In genomic region chr1:182850080-182850479, GRCm38 (mm10) we compare ENCODE assay signal across 18 mouse cellular contexts.
DNase-seq lines count a peak whose midpoint lies in the region; ATAC-seq lines count a peak whose summit lies in the region.
"Had no signal": no experiment of that assay in that cellular context is flagged by ENCODE, and none has a peak within 500 bp of the region (broad histone marks: within the 10 kb centered on the region; RNA-seq: fewer than 3 reads in every experiment).

No protein-coding gene starts in this region.

- H3K27me3 ChIP-seq in hindbrain, embryonic 16.5 days (replicated peaks; ENCODE audit: control insufficient read depth, insufficient read depth, low read length), result no peaks in the 10 kb centered on the region
- H3K27me3 ChIP-seq in neural tube, embryonic 13.5 days, result no peaks in the 10 kb centered on the region
- H3K27me3 ChIP-seq in forebrain, embryonic 10.5 days (ENCODE audit: poor library complexity, severe bottlenecking), result no peaks in the 10 kb centered on the region

- H3K4me1 ChIP-seq in hindbrain, embryonic 16.5 days (ENCODE audit: control insufficient read depth, insufficient read depth, low read depth, low read length), result peaks cover 4% of the 10 kb centered on the region
- peaks cover 47% of the 10 kb centered on the region for H3K4me1 ChIP-seq in neural tube, embryonic 13.5 days (replicated peaks)
- H3K4me1 ChIP-seq in forebrain, embryonic 10.5 days, result peaks cover 10% of the 10 kb centered on the region

- H3K36me3 ChIP-seq in hindbrain, embryonic 16.5 days (ENCODE audit: control insufficient read depth, insufficient read depth, low read length), result no peaks in the 10 kb centered on the region
- H3K36me3 ChIP-seq in neural tube, embryonic 13.5 days, result no peaks in the 10 kb centered on the region
- no peaks in the 10 kb centered on the region for H3K36me3 ChIP-seq in forebrain, embryonic 10.5 days (replicated peaks)

- no peak overlapping the region for H3K4me2 ChIP-seq in hindbrain, embryonic 16.5 days (ENCODE audit: low read length)
- H3K4me2 ChIP-seq in neural tube, embryonic 13.5 days, result peak overlapping the region; percentile 21; the same call in 1 of the 2 replicates

- H3K27ac ChIP-seq in hindbrain, embryonic 16.5 days (ENCODE audit: low read depth, low read length), result 0 out of 2 replicates have a peak overlapping the region, but pooled peaks have one; percentile 29
- H3K27ac ChIP-seq in neural tube, embryonic 13.5 days (replicated peaks), result peak overlapping the region; percentile 85
- no peak overlapping the region for H3K27ac ChIP-seq in forebrain, embryonic 10.5 days
- H3K27ac ChIP-seq: kidney, postnatal 0 days; macrophage had no signal

- H3K9ac ChIP-seq in hindbrain, embryonic 16.5 days (ENCODE audit: low read depth, low read length), result no peak overlapping the region
- H3K9ac ChIP-seq in neural tube, embryonic 13.5 days, result no peak overlapping the region
- H3K9ac ChIP-seq: liver, postnatal 0 days had no signal

- DNase-seq in ES-CJ7 (ENCODE audit: low read depth, low spot score) (peak; percentile 54), R1 (ENCODE audit: low read depth, low spot score) (peak; percentile 23)
- no peak for DNase-seq in gastrocnemius, adult 18-20 months (ENCODE audit: low spot score)
- no peak for DNase-seq in forebrain, embryonic 10.5 days (ENCODE audit: extremely low spot score, low spot score)
- DNase-seq: adrenal gland, postnatal 14 days; cerebellum, adult 8-10 months; gastrocnemius, postnatal 25 days; kidney, adult 18-20 months; liver, postnatal 0 days; thymus, postnatal 14 days had no signal

- 0 out of 2 replicates have a peak, but pooled peaks have one; percentile 50 for ATAC-seq in hindbrain, embryonic 16.5 days
- ATAC-seq in neural tube, embryonic 13.5 days (ENCODE audit: low read depth), result peak; percentile 44; the same call in 1 of the 2 replicates
- ATAC-seq in granulocyte monocyte progenitor cell, adult 5-6 weeks (replicated peaks; ENCODE audit: poor library complexity, severe bottlenecking), result no peak
- ATAC-seq: forebrain, embryonic 16.5 days; inflammation-experienced regulatory T-cells, adult 6 months; liver, postnatal 0 days; lung, postnatal 0 days had no signal

- no peaks in the 10 kb centered on the region for H3K9me3 ChIP-seq in hindbrain, embryonic 16.5 days (ENCODE audit: control insufficient read depth, low read length)
- H3K9me3 ChIP-seq in neural tube, embryonic 13.5 days, result no peaks in the 10 kb centered on the region
- H3K9me3 ChIP-seq in forebrain, embryonic 10.5 days, result no peaks in the 10 kb centered on the region

- 67% methylated on average over 1 of the region's 1 CpGs for WGBS in hindbrain, embryonic 16.5 days
- 62% methylated on average over 1 of the region's 1 CpGs for WGBS in neural tube, embryonic 13.5 days
- 92% methylated on average over 1 of the region's 1 CpGs for WGBS in forebrain, embryonic 10.5 days

- no peak overlapping the region for H3K4me3 ChIP-seq in hindbrain, embryonic 16.5 days (ENCODE audit: low read length)
- no peak overlapping the region for H3K4me3 ChIP-seq in neural tube, embryonic 13.5 days
- no peak overlapping the region for H3K4me3 ChIP-seq in forebrain, embryonic 10.5 days

Comparison
In these comparisons a context has a peak if more than half of its experiments do, and no peak if none do; other contexts are left out.
1. DNase-seq: peak in ES-CJ7 (single experiment) and R1 (single experiment); none in gastrocnemius, adult 18-20 months (single experiment) and forebrain, embryonic 10.5 days (single experiment).